ENCODE assay signal across 10 mouse cellular contexts in the genomic region with DNA sequence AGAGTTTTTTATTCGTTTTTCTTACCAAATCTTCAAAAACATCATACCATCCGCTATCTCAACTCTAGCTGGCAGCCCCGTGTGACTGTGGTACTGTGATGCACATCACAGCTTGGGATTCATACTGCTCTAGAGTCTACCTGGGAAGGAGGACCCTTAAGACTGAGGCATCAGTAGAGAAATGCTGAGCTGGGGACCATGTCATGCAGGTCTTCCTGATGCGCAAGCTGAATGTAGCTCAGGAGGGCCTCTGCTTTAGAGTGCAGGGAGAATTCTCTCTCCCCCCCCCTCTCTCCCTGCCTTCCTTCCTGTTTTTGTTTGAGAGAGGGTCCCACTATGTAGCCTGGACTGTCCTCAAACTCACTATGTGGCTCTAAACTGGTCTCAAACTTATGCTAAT. TPM values are rescaled to one million over a fixed set of nuclear protein-coding genes. Genes with fewer than 3 reads are reported as not detected.
A peak's percentile ranks its signal among the peaks of the same experiment; 100 is the strongest.
DNase-seq lines count a peak whose midpoint lies in the region; ATAC-seq and TF ChIP-seq lines count a peak whose summit lies in the region.
"Had no signal": no experiment of that assay in that cellular context is flagged by ENCODE, and none has a peak within 500 bp of the region (broad histone marks: within the 10 kb centered on the region; RNA-seq: fewer than 3 reads in every experiment).

No protein-coding gene starts in this region.

- 52% methylated on average over 4 of the region's 4 CpGs for WGBS in lung, embryonic 15.5 days
- WGBS in limb, embryonic 13.5 days: 60% methylated on average over 4 of the region's 4 CpGs
- WGBS in stomach, embryonic 14.5 days: 72% methylated on average over 4 of the region's 4 CpGs

- peaks cover 15% of the 10 kb centered on the region for H3K36me3 ChIP-seq in lung, embryonic 15.5 days
- peaks cover 27% of the 10 kb centered on the region for H3K36me3 ChIP-seq in limb, embryonic 13.5 days
- H3K36me3 ChIP-seq in stomach, embryonic 14.5 days (ENCODE audit: control insufficient read depth, insufficient read depth, low read length): peaks cover 19% of the 10 kb centered on the region; the same call in 1 of the 2 replicates

- H3K27me3 ChIP-seq in lung, embryonic 15.5 days: no peaks in the 10 kb centered on the region
- peaks cover 4% of the 10 kb centered on the region; the same call in 1 of the 2 replicates for H3K27me3 ChIP-seq in limb, embryonic 13.5 days
- H3K27me3 ChIP-seq in stomach, embryonic 14.5 days (ENCODE audit: control insufficient read depth, insufficient read depth, low read length): no peaks in the 10 kb centered on the region

- no peak for DNase-seq in lung, postnatal 4 days
- DNase-seq in adrenal gland, adult 8-10 months: no peak
- no peak for DNase-seq in right cerebral cortex, adult 2 months (ENCODE audit: low spot score in 2 of 2)

- no peaks in the 10 kb centered on the region for H3K9me3 ChIP-seq in lung, embryonic 15.5 days
- no peaks in the 10 kb centered on the region for H3K9me3 ChIP-seq in limb, embryonic 13.5 days
- no peaks in the 10 kb centered on the region for H3K9me3 ChIP-seq in stomach, embryonic 14.5 days (ENCODE audit: control insufficient read depth, low read depth, low read length)

- no peak for ATAC-seq in lung, embryonic 15.5 days (ENCODE audit: borderline replicate concordance, extremely low read depth, low FRiP score, low TSS enrichment)
- no peak for ATAC-seq in limb, embryonic 13.5 days (ENCODE audit: low FRiP score, low read depth)
- ATAC-seq in stomach, embryonic 14.5 days (ENCODE audit: insufficient number of reproducible peaks, insufficient read depth, low FRiP score, low read depth): no peak

- no peak overlapping the region for H3K27ac ChIP-seq in lung, embryonic 15.5 days
- no peak overlapping the region for H3K27ac ChIP-seq in embryonic fibroblast, embryonic 13.5 days (ENCODE audit: insufficient read depth, low read length)
- H3K27ac ChIP-seq in limb, embryonic 13.5 days: no peak overlapping the region
- H3K27ac ChIP-seq in stomach, embryonic 14.5 days (ENCODE audit: low read length): no peak overlapping the region

- no peak overlapping the region for H3K9ac ChIP-seq in lung, embryonic 15.5 days
- H3K9ac ChIP-seq in limb, embryonic 13.5 days: peak overlapping the region; percentile 70
- H3K9ac ChIP-seq in stomach, embryonic 14.5 days (replicated peaks; ENCODE audit: low read depth, low read length): no peak overlapping the region

- peaks cover 11% of the 10 kb centered on the region for H3K4me1 ChIP-seq in lung, embryonic 15.5 days
- no peaks in the 10 kb centered on the region for H3K4me1 ChIP-seq in embryonic fibroblast, embryonic 13.5 days (ENCODE audit: control insufficient read depth, insufficient read depth, low read length)
- peaks cover 18% of the 10 kb centered on the region for H3K4me1 ChIP-seq in limb, embryonic 13.5 days
- H3K4me1 ChIP-seq in stomach, embryonic 14.5 days (ENCODE audit: control insufficient read depth, insufficient read depth, low read length): no peaks in the 10 kb centered on the region

- peak overlapping the region; percentile 56 for H3K4me3 ChIP-seq in lung, embryonic 15.5 days
- peak overlapping the region; percentile 50; the same call in 1 of the 2 replicates for H3K4me3 ChIP-seq in embryonic fibroblast, embryonic 13.5 days (ENCODE audit: insufficient read depth, low read length)
- H3K4me3 ChIP-seq in limb, embryonic 13.5 days: peak overlapping the region; percentile 57
- H3K4me3 ChIP-seq in stomach, embryonic 14.5 days (ENCODE audit: low read depth, low read length): peak overlapping the region; percentile 30; the same call in 1 of the 2 replicates

- peak overlapping the region; percentile 83 for H3K4me2 ChIP-seq in lung, embryonic 15.5 days
- H3K4me2 ChIP-seq in limb, embryonic 13.5 days (replicated peaks): peak overlapping the region; percentile 87
- H3K4me2 ChIP-seq in stomach, embryonic 14.5 days (replicated peaks; ENCODE audit: low read depth, low read length): peak overlapping the region; percentile 50; the same call in 1 of the 2 replicates

- no peak for TF ChIP-seq POLR2A in embryonic fibroblast, embryonic 13.5 days (IDR thresholded peaks at IDR 0.05; ENCODE audit: low read depth, low read length)

- TF ChIP-seq CTCF in embryonic fibroblast, embryonic 13.5 days (IDR thresholded peaks at IDR 0.05; ENCODE audit: borderline replicate concordance, insufficient read depth, low read length): no peak

RNA-seq across cellular contexts. Expression of a gene that starts 14.9 kb away (rescaled TPM):
- polyA plus RNA-seq in lung, embryonic 15.5 days (2015; fragmentation: Nextera tagmentation; extraction: Ambion mirVana): 41.4 and 44.2 TPM in 2 replicates
- polyA plus RNA-seq in embryonic fibroblast, embryonic 13.5 days (2011; ENCODE audit: insufficient read length, low read depth, missing spikeins): 58.5 and 82.9 TPM in 2 replicates
- polyA plus RNA-seq in limb, embryonic 13.5 days (2015; fragmentation: Nextera tagmentation; extraction: Ambion mirVana): 46.9 and 48.5 TPM in 2 replicates
- 42.8 and 46.6 TPM in 2 replicates for polyA plus RNA-seq in stomach, embryonic 14.5 days (2014; fragmentation: Nextera tagmentation; extraction: Ambion mirVana)
- 10 to 100 TPM; 42.2 to 58.0 (median 49.0) TPM for total RNA-seq in adrenal gland, adult 8-10 months (2022)

RNA-seq across cellular contexts. Expression of a gene that starts 26.9 kb away (rescaled TPM):
- polyA plus RNA-seq in lung, embryonic 15.5 days (2015; fragmentation: Nextera tagmentation; extraction: Ambion mirVana): not detected in 2 replicates
- polyA plus RNA-seq in embryonic fibroblast, embryonic 13.5 days (2011; ENCODE audit: insufficient read length, low read depth, missing spikeins): not detected in 2 replicates
- polyA plus RNA-seq in limb, embryonic 13.5 days (2015; fragmentation: Nextera tagmentation; extraction: Ambion mirVana): not detected in 2 replicates
- polyA plus RNA-seq in stomach, embryonic 14.5 days (2014; fragmentation: Nextera tagmentation; extraction: Ambion mirVana): not detected in 2 replicates
- not detected for total RNA-seq in adrenal gland, adult 8-10 months (2022)
- total RNA-seq: adrenal gland, adult 2 months; left cerebral cortex, postnatal 25 days had no signal
- polyA plus RNA-seq: adrenal gland, adult 2 months; small intestine, adult 2 months had no signal

RNA-seq across cellular contexts. Expression of a gene that starts 32.5 kb away (rescaled TPM):
- 4.2 TPM in 2 replicates for polyA plus RNA-seq in lung, embryonic 15.5 days (2015; fragmentation: Nextera tagmentation; extraction: Ambion mirVana)
- 2.7 and 3.9 TPM in 2 replicates for polyA plus RNA-seq in embryonic fibroblast, embryonic 13.5 days (2011; ENCODE audit: insufficient read length, low read depth, missing spikeins)
- polyA plus RNA-seq in limb, embryonic 13.5 days (2015; fragmentation: Nextera tagmentation; extraction: Ambion mirVana): 4.1 and 4.2 TPM in 2 replicates
- polyA plus RNA-seq in stomach, embryonic 14.5 days (2014; fragmentation: Nextera tagmentation; extraction: Ambion mirVana): 3.5 TPM in 2 replicates
- 10 to 100 TPM in 2 of 4 experiments, 1 to 10 TPM in 2; 5.8 to 18.1 (median 11.7) TPM for total RNA-seq in adrenal gland, adult 8-10 months (2022)

RNA-seq across cellular contexts. Expression of a gene that starts 32.8 kb away (rescaled TPM):
- 4.4 and 4.6 TPM in 2 replicates for polyA plus RNA-seq in lung, embryonic 15.5 days (2015; fragmentation: Nextera tagmentation; extraction: Ambion mirVana)
- 1.0 and 3.0 TPM in 2 replicates for polyA plus RNA-seq in embryonic fibroblast, embryonic 13.5 days (2011; ENCODE audit: insufficient read length, low read depth, missing spikeins)
- polyA plus RNA-seq in limb, embryonic 13.5 days (2015; fragmentation: Nextera tagmentation; extraction: Ambion mirVana): 3.7 and 3.8 TPM in 2 replicates
- 4.4 and 6.7 TPM in 2 replicates for polyA plus RNA-seq in stomach, embryonic 14.5 days (2014; fragmentation: Nextera tagmentation; extraction: Ambion mirVana)
- 1 to 10 TPM in 2 of 4 experiments, under 1 TPM in 2; 0.41 to 3.0 (median 1.3) TPM for total RNA-seq in adrenal gland, adult 8-10 months (2022)
